Mouse (Mus musculus): ENCODE measurements around the gene Gm9268. TPM values are rescaled to one million over a fixed set of nuclear protein-coding genes. Genes with fewer than 3 reads are reported as not detected.
"Not testable (repeated sequence)": the region's sequence is repeated elsewhere in the genome, so short reads cannot be mapped to it uniquely, and the experiment has no call there.

The Gm9268 gene
- total RNA-seq (2021), result not detected
- long read RNA-seq, experiment 1, result 0 reads
- long read RNA-seq, experiment 2, result 0 reads

DNA sequence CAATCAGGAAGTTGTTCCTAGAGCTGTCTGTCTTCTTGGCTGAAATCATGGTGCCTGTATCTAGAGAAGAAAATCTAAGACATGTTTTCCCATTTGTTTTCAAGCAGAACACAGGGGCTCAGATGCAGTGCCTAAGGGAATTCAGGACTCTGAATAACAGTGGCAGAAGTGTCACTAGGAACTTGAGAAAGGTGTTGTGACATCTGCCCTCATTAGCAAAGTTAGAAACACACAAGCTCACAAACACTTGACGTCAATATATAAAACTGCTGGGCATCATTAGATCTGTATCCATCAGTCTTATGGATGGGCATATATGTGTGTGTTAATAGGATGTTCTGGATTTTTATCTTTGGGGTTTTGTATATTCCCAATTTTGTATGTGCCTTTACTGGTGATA is at the start of gene Gm9268:
Gene Gm9268 (plus strand): TSS at position 301 of the 400 bp plus-strand sequence.
- not testable (repeated sequence) for DNase-seq (ENCODE audit: low spot score in 2 of 2)

DNA sequence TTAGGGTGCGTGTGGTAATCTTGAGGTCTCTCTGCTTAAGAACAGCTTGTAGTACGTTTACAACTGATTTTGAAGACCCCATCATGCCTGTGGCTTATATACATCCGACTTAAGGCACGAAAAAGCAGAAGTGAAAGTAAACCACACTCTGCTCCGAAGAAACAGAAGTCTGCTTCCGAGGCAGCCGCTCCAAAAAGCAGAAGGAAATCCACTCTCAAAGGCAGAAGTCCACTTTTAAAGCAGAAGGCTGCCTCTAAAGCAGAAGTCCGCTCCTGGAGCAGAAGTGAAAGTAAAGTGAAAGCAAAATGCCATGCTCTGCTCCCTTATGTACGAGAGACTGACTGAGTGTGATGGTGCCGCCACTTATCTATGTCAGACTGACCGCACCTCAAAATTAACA is 38.5 kb upstream of the Gm9268 start:
- DNase-seq (ENCODE audit: low spot score in 2 of 2), result no peak

DNA sequence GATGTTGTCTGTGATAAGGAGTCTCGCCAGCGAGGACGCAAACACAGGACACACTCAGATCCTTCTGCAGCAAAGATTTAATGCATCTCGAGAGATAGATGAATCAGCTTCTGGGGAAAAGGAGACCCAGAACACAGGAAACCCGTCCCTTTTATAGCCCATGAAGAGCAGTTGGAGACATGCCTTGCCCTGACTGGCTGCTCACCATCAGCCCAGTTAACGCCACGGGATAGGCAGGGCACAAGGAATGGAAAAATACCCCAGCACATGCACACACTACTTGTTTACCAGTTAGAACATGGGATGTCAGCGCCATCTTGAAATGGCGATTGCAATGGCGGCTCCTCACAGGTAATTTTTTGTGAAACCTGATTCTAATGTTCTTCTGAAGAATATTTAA is 37.8 kb upstream of the Gm9268 start:
- DNase-seq (ENCODE audit: low spot score in 2 of 2), result no peak

DNA sequence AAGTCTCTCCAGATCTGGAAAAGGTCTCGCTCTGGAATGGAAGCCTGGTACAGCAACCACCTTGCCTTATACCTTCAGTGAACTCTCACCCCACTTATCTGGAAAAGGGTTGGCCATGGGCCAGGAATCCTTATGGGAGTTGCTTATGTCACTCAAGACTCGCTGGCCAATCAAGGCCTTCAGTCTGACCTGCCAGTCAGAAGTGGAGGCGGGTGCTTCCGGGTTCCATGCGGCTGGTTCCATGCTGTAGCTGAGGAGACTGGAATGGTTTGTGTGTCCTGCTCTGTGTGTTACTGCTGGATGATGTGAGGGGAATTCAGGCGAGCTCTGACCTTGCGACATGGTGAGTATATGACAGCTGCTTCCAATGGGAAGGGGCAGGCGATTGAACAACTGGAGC is 59.3 kb downstream of the Gm9268 start:
- DNase-seq (ENCODE audit: low spot score in 2 of 2), result no peak

Other genes with a start within 250 kb of the Gm9268 start
- gene Vmn2r62, start 225.2 kb upstream of the Gm9268 start, total RNA-seq (2021), result not detected
- gene Gm2381, start 151.5 kb upstream of the Gm9268 start, total RNA-seq (2021), result under 1 TPM in 1 of 2 experiments, not detected in 1; 0.10 TPM
- gene Vmn2r63, start 84.9 kb upstream of the Gm9268 start, total RNA-seq (2021), result not detected
- gene Zfp936, start 95.5 kb downstream of the Gm9268 start, total RNA-seq (2021), result not detected

Measured in adrenal gland, adult 18-20 months (tissue).